Mouse (Mus musculus): Measurements from ENCODE around the gene St6galnac4.

St6galnac4 gene

GRCm38 (mm10) chr2:32572196-32572595 lies 14.7 kb upstream of the St6galnac4 start:
- DNase-seq: no peak

- no peak for DNase-seq
Observed at GRCm38 (mm10) chr2:32574497-32574896, 12.4 kb upstream of the St6galnac4 start, which contains the start of gene Pip5kl1. Gene Pip5kl1, plus strand, starts transcription at chr2:32574797.

GRCm38 (mm10) chr2:32574901-32575585 lies 11.9 kb upstream of the St6galnac4 start:
- peak; percentile 53 for DNase-seq

- DNase-seq: no peak
Observed at GRCm38 (mm10) chr2:32575586-32576160, 11.2 kb upstream of the St6galnac4 start, which contains the start of gene 9430097D07Rik. Gene 9430097D07Rik, minus strand, starts transcription at chr2:32575684.

GRCm38 (mm10) chr2:32576532-32576931 lies 10.4 kb upstream of the St6galnac4 start:
- no peak for DNase-seq

- no peak for DNase-seq
Observed at GRCm38 (mm10) chr2:32578146-32579046, 8.5 kb upstream of the St6galnac4 start.

GRCm38 (mm10) chr2:32581450-32582095 lies 5.3 kb upstream of the St6galnac4 start:
- no peak for DNase-seq

GRCm38 (mm10) chr2:32582830-32583799 lies 3.8 kb upstream of the St6galnac4 start:
- peak; percentile 89 for DNase-seq

GRCm38 (mm10) chr2:32585149-32585714 lies 1.7 kb upstream of the St6galnac4 start:
- no peak for DNase-seq

GRCm38 (mm10) chr2:32587731-32588321 lies 931 bp downstream of the St6galnac4 start:
- no peak for DNase-seq

- DNase-seq: no peak
Observed at GRCm38 (mm10) chr2:32589213-32589795, 2.4 kb downstream of the St6galnac4 start.

- DNase-seq: no peak
Observed at GRCm38 (mm10) chr2:32590224-32590623, 3.3 kb downstream of the St6galnac4 start.

GRCm38 (mm10) chr2:32591249-32591648 lies 4.4 kb downstream of the St6galnac4 start:
- DNase-seq: no peak

GRCm38 (mm10) chr2:32596725-32597124 lies 9.8 kb downstream of the St6galnac4 start:
- no peak for DNase-seq

GRCm38 (mm10) chr2:32597248-32597647 lies 10.4 kb downstream of the St6galnac4 start:
- DNase-seq: no peak

GRCm38 (mm10) chr2:32597699-32598098 lies 10.8 kb downstream of the St6galnac4 start:
- DNase-seq: no peak

GRCm38 (mm10) chr2:32598506-32598905 lies 11.6 kb downstream of the St6galnac4 start:
- DNase-seq: no peak

GRCm38 (mm10) chr2:32599409-32599808 lies 12.5 kb downstream of the St6galnac4 start, which contains the start of gene St6galnac6:
Gene St6galnac6, plus strand, starts transcription at chr2:32599709.
- DNase-seq: no peak

GRCm38 (mm10) chr2:32601417-32602065 lies 14.6 kb downstream of the St6galnac4 start:
- no peak for DNase-seq

- DNase-seq: peak; percentile 93
Observed at GRCm38 (mm10) chr2:32602600-32603054, 15.7 kb downstream of the St6galnac4 start.
